In the genomic region with DNA sequence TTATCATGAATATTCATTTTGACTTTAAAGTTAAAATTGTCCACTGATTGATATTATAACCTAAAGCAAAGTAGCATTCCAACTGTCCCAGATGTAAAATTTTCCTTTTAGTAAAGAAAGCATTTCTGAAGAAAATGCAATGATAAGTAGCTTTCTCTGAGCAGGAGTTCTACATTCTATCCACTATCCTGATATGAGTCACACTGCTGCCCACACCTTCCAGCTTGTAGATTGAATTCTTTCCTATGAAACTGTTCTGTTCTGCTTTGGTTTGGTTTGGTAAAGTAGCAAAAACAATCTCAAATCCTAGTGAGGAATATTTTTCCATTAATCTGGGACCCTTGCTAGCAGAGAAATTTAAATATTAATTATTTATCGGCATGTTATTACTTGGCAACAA, we compare ENCODE assay signal across 21 mouse cellular contexts.
"Had no signal": no experiment of that assay in that cellular context is flagged by ENCODE, and none has a peak within 500 bp of the region (broad histone marks: within the 10 kb centered on the region; RNA-seq: fewer than 3 reads in every experiment).

No protein-coding gene starts in this region.

- H3K9me3 ChIP-seq: limb, embryonic 12.5 days; limb, embryonic 15.5 days; midbrain, embryonic 12.5 days; midbrain, embryonic 15.5 days; neural tube, embryonic 12.5 days; neural tube, embryonic 15.5 days; stomach, embryonic 15.5 days had no signal

- H3K4me2 ChIP-seq: limb, embryonic 12.5 days; limb, embryonic 15.5 days; liver, embryonic 11.5 days; lung, embryonic 14.5 days; midbrain, embryonic 12.5 days; midbrain, embryonic 15.5 days; neural tube, embryonic 12.5 days; neural tube, embryonic 15.5 days; stomach, embryonic 15.5 days had no signal

- H3K9ac ChIP-seq: limb, embryonic 12.5 days; limb, embryonic 15.5 days; liver, embryonic 14.5 days; liver, postnatal 0 days; lung, embryonic 14.5 days; midbrain, embryonic 12.5 days; midbrain, embryonic 15.5 days; neural tube, embryonic 12.5 days; neural tube, embryonic 15.5 days; stomach, embryonic 15.5 days had no signal

- H3K4me3 ChIP-seq: layer of hippocampus, adult 2 months; limb, embryonic 12.5 days; limb, embryonic 15.5 days; midbrain, embryonic 12.5 days; midbrain, embryonic 15.5 days; neural tube, embryonic 12.5 days; neural tube, embryonic 15.5 days; stomach, embryonic 15.5 days had no signal

- ATAC-seq: intestine, postnatal 0 days; liver, postnatal 0 days; lung, postnatal 0 days; midbrain, embryonic 15.5 days had no signal

- H3K27ac ChIP-seq: kidney, postnatal 0 days; layer of hippocampus, adult 2 months; limb, embryonic 12.5 days; limb, embryonic 15.5 days; liver, embryonic 14.5 days; macrophage; midbrain, embryonic 12.5 days; midbrain, embryonic 15.5 days; neural tube, embryonic 12.5 days; neural tube, embryonic 15.5 days; stomach, embryonic 15.5 days had no signal

- DNase-seq: kidney, adult 2 months; kidney, postnatal 25 days; liver, postnatal 0 days; lung, embryonic 14.5 days; spleen, adult 18-20 months; thymus, adult 18-20 months; thymus, postnatal 36 days had no signal

- H3K27me3 ChIP-seq: limb, embryonic 12.5 days; limb, embryonic 15.5 days; midbrain, embryonic 12.5 days; midbrain, embryonic 15.5 days; neural tube, embryonic 12.5 days; neural tube, embryonic 15.5 days; stomach, embryonic 15.5 days had no signal

- H3K4me1 ChIP-seq: limb, embryonic 12.5 days; limb, embryonic 15.5 days; midbrain, embryonic 12.5 days; midbrain, embryonic 15.5 days; neural tube, embryonic 12.5 days; neural tube, embryonic 15.5 days; stomach, embryonic 15.5 days had no signal

- H3K36me3 ChIP-seq: limb, embryonic 12.5 days; limb, embryonic 15.5 days; midbrain, embryonic 12.5 days; midbrain, embryonic 15.5 days; neural tube, embryonic 12.5 days; neural tube, embryonic 15.5 days; stomach, embryonic 15.5 days had no signal
